18 mouse cellular contexts compared by ENCODE assay signal in the genomic region with DNA sequence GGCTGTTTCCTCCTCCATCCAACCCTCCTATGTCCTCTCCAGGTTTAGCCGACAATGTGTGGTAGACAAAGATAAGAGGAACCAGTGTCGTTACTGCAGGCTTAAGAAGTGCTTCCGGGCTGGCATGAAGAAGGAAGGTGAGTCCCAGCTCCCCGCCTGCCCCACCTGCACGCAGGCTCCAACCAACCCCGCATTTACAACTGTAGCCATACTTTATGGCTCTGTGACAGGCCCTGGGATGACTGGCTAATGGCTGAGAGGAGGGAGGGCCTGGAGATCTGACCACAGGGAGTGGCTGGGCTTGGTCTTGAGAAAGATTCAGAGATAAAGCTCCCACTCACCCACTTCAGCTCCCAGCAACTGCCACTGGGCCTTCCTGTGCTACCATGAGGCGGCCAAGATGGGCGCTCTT. TPM values are rescaled to one million over a fixed set of nuclear protein-coding genes. Genes with fewer than 3 reads are reported as not detected.
A peak's percentile ranks its signal among the peaks of the same experiment; 100 is the strongest.
DNase-seq lines count a peak whose midpoint lies in the region; ATAC-seq lines count a peak whose summit lies in the region.
"Had no signal": no experiment of that assay in that cellular context is flagged by ENCODE, and none has a peak within 500 bp of the region (broad histone marks: within the 10 kb centered on the region; RNA-seq: fewer than 3 reads in every experiment).

No protein-coding gene starts in this region.

- H3K9ac ChIP-seq in intestine, embryonic 16.5 days (ENCODE audit: low read depth, low read length) = peak overlapping the region; percentile 5
- H3K9ac ChIP-seq in liver, embryonic 15.5 days = no peak overlapping the region
- no peak overlapping the region for H3K9ac ChIP-seq in stomach, embryonic 16.5 days (ENCODE audit: low read length)
- H3K9ac ChIP-seq in midbrain, embryonic 11.5 days (ENCODE audit: low read length) = no peak overlapping the region
- H3K9ac ChIP-seq: forebrain, postnatal 0 days had no signal

- peak; percentile 94 for ATAC-seq in intestine, embryonic 16.5 days
- ATAC-seq in liver, embryonic 15.5 days (ENCODE audit: insufficient read depth) = no peak
- ATAC-seq in stomach, embryonic 16.5 days (ENCODE audit: insufficient read depth, low FRiP score) = peak; percentile 74
- no peak for ATAC-seq in midbrain, embryonic 11.5 days (ENCODE audit: low FRiP score)
- ATAC-seq: forebrain, postnatal 0 days; hindbrain, postnatal 0 days had no signal

- H3K27me3 ChIP-seq in intestine, embryonic 16.5 days (replicated peaks; ENCODE audit: control insufficient read depth, insufficient read depth, low read length) = no peaks in the 10 kb centered on the region
- H3K27me3 ChIP-seq in liver, embryonic 15.5 days = no peaks in the 10 kb centered on the region
- H3K27me3 ChIP-seq in stomach, embryonic 16.5 days (ENCODE audit: control insufficient read depth, insufficient read depth, low read length) = no peaks in the 10 kb centered on the region
- no peaks in the 10 kb centered on the region for H3K27me3 ChIP-seq in midbrain, embryonic 11.5 days (ENCODE audit: control insufficient read depth, insufficient read depth, low read length)

- DNase-seq in c-Kit-positive CD71-positive TER-119-positive erythroid progenitor cells, embryonic 14.5 days (ENCODE audit: low spot score) = peak; percentile 29
- DNase-seq in thymus, postnatal 0 days (ENCODE audit: low spot score) = no peak
- DNase-seq in layer of hippocampus, adult 11-12 months (ENCODE audit: low spot score) = no peak
- no peak for DNase-seq in midbrain, embryonic 11.5 days (ENCODE audit: low spot score, missing footprints)
- DNase-seq: adrenal gland, postnatal 36 days; cerebellum, postnatal 25 days; forebrain, postnatal 0 days; heart, postnatal 14 days had no signal

- no peaks in the 10 kb centered on the region for H3K9me3 ChIP-seq in intestine, embryonic 16.5 days (ENCODE audit: control insufficient read depth, low read length)
- H3K9me3 ChIP-seq in liver, embryonic 15.5 days (replicated peaks) = no peaks in the 10 kb centered on the region
- H3K9me3 ChIP-seq in stomach, embryonic 16.5 days (replicated peaks; ENCODE audit: control insufficient read depth, low read length) = no peaks in the 10 kb centered on the region
- H3K9me3 ChIP-seq in midbrain, embryonic 11.5 days (ENCODE audit: control insufficient read depth, low read length) = no peaks in the 10 kb centered on the region
- H3K9me3 ChIP-seq: embryonic facial prominence, embryonic 10.5 days; midbrain, embryonic 10.5 days had no signal

- WGBS in intestine, embryonic 16.5 days = 29% methylated on average over 8 of the region's 8 CpGs
- 16% methylated on average over 8 of the region's 8 CpGs for WGBS in liver, embryonic 15.5 days (ENCODE audit: insufficient replicate concordance)
- WGBS in stomach, embryonic 16.5 days = 60% methylated on average over 8 of the region's 8 CpGs
- WGBS in midbrain, embryonic 11.5 days = 90% methylated on average over 8 of the region's 8 CpGs

- peak overlapping the region; percentile 95 for H3K27ac ChIP-seq in intestine, embryonic 16.5 days (ENCODE audit: low read length)
- H3K27ac ChIP-seq in liver, embryonic 15.5 days (replicated peaks) = peak overlapping the region; percentile 42; the same call in 1 of the 2 replicates
- 0 out of 2 replicates have a peak overlapping the region, but pooled peaks have one; percentile 17 for H3K27ac ChIP-seq in stomach, embryonic 16.5 days (ENCODE audit: low read length)
- no peak overlapping the region for H3K27ac ChIP-seq in midbrain, embryonic 11.5 days (ENCODE audit: low read depth, low read length)
- H3K27ac ChIP-seq: embryonic facial prominence, embryonic 10.5 days; hindbrain, postnatal 0 days; midbrain, embryonic 10.5 days had no signal

- no peaks in the 10 kb centered on the region for H3K36me3 ChIP-seq in intestine, embryonic 16.5 days (ENCODE audit: control insufficient read depth, insufficient read depth, low read length)
- no peaks in the 10 kb centered on the region for H3K36me3 ChIP-seq in liver, embryonic 15.5 days (replicated peaks)
- no peaks in the 10 kb centered on the region for H3K36me3 ChIP-seq in stomach, embryonic 16.5 days (ENCODE audit: control insufficient read depth, insufficient read depth, low read length)
- H3K36me3 ChIP-seq in midbrain, embryonic 11.5 days (ENCODE audit: control insufficient read depth, insufficient read depth, low read length) = no peaks in the 10 kb centered on the region
- H3K36me3 ChIP-seq: embryonic facial prominence, embryonic 10.5 days; midbrain, embryonic 10.5 days had no signal

- peaks cover 25% of the 10 kb centered on the region; the same call in 1 of the 2 replicates for H3K4me1 ChIP-seq in intestine, embryonic 16.5 days (ENCODE audit: control insufficient read depth, insufficient read depth, low read length)
- H3K4me1 ChIP-seq in liver, embryonic 15.5 days (replicated peaks) = peaks cover 39% of the 10 kb centered on the region
- 0 out of 2 replicates have a peak, but pooled peaks cover 3% of the 10 kb centered on the region for H3K4me1 ChIP-seq in stomach, embryonic 16.5 days (ENCODE audit: control insufficient read depth, insufficient read depth, low read length)
- no peaks in the 10 kb centered on the region for H3K4me1 ChIP-seq in midbrain, embryonic 11.5 days (ENCODE audit: control insufficient read depth, insufficient read depth, low read length)
- H3K4me1 ChIP-seq: embryonic facial prominence, embryonic 10.5 days had no signal

- no peak overlapping the region for H3K4me3 ChIP-seq in intestine, embryonic 16.5 days (ENCODE audit: low read length)
- no peak overlapping the region for H3K4me3 ChIP-seq in liver, embryonic 15.5 days (replicated peaks)
- H3K4me3 ChIP-seq in stomach, embryonic 16.5 days (replicated peaks; ENCODE audit: low read length) = no peak overlapping the region
- H3K4me3 ChIP-seq in midbrain, embryonic 11.5 days (ENCODE audit: low read depth, low read length) = no peak overlapping the region
- H3K4me3 ChIP-seq: embryonic facial prominence, embryonic 10.5 days; erythroblast, embryonic 14.5 days; midbrain, embryonic 10.5 days; myocyte had no signal

- H3K4me2 ChIP-seq in intestine, embryonic 16.5 days (ENCODE audit: low read depth, low read length) = no peak overlapping the region
- peak overlapping the region; percentile 25; the same call in 1 of the 2 replicates for H3K4me2 ChIP-seq in liver, embryonic 15.5 days
- H3K4me2 ChIP-seq in stomach, embryonic 16.5 days (ENCODE audit: low read depth, low read length) = no peak overlapping the region
- no peak overlapping the region for H3K4me2 ChIP-seq in midbrain, embryonic 11.5 days

RNA-seq across cellular contexts. Expression of a gene that starts 45.9 kb away (rescaled TPM):
- 86.6 and 88.5 TPM in 2 replicates for polyA plus RNA-seq in intestine, embryonic 16.5 days (2015; fragmentation: Nextera tagmentation; extraction: Ambion mirVana)
- 17.0 and 19.0 TPM in 2 replicates for polyA plus RNA-seq in liver, embryonic 15.5 days (2015; fragmentation: Nextera tagmentation; extraction: Ambion mirVana)
- 34.1 and 41.4 TPM in 2 replicates for polyA plus RNA-seq in stomach, embryonic 16.5 days (2015; fragmentation: Nextera tagmentation; extraction: Ambion mirVana)
- polyA plus RNA-seq in thymus, postnatal 0 days (2015; fragmentation: Nextera tagmentation; extraction: Ambion mirVana) = 1.2 and 1.3 TPM in 2 replicates
- polyA plus RNA-seq in midbrain, embryonic 11.5 days (2014; fragmentation: Nextera tagmentation; extraction: Ambion mirVana) = not detected in 2 replicates
- polyA plus RNA-seq: embryonic facial prominence, embryonic 10.5 days; forebrain, postnatal 0 days; hindbrain, postnatal 0 days; limb, embryonic 11.5 days; lung, embryonic 16.5 days; myocyte had no signal

RNA-seq across cellular contexts. Expression of a gene that starts 49.6 kb away (rescaled TPM):
- polyA plus RNA-seq in intestine, embryonic 16.5 days (2015; fragmentation: Nextera tagmentation; extraction: Ambion mirVana) = 22.2 and 22.9 TPM in 2 replicates
- 8.5 and 10.4 TPM in 2 replicates for polyA plus RNA-seq in liver, embryonic 15.5 days (2015; fragmentation: Nextera tagmentation; extraction: Ambion mirVana)
- 31.4 and 33.3 TPM in 2 replicates for polyA plus RNA-seq in stomach, embryonic 16.5 days (2015; fragmentation: Nextera tagmentation; extraction: Ambion mirVana)
- 33.0 and 34.4 TPM in 2 replicates for polyA plus RNA-seq in thymus, postnatal 0 days (2015; fragmentation: Nextera tagmentation; extraction: Ambion mirVana)
- polyA plus RNA-seq in midbrain, embryonic 11.5 days (2014; fragmentation: Nextera tagmentation; extraction: Ambion mirVana) = 39.9 and 44.5 TPM in 2 replicates

Comparison
In these comparisons a context has a peak if more than half of its experiments do, and no peak if none do; other contexts are left out.
1. ATAC-seq: peak in intestine, embryonic 16.5 days (single experiment) and stomach, embryonic 16.5 days (single experiment); none in liver, embryonic 15.5 days (single experiment) and midbrain, embryonic 11.5 days (single experiment).